Mouse (Mus musculus) urinary bladder, postnatal 36 days (tissue): Measurements from ENCODE around the gene Ighmbp2.

Experiments used
- DNase-seq, 2 experiments: peaks; one replicate each; pipeline ENCODE4 v3.0.0; 2022; ENCODE audit warnings: low spot score in 2 of 2, mixed read lengths in 1 of 2

Gene Ighmbp2

GRCm38 (mm10) chr19:3282572-3283467 is at the start of gene Ighmbp2, which contains the start of gene Mrpl21:
Gene Ighmbp2 (minus strand): TSS chr19:3283017.
Gene Mrpl21 (plus strand): TSS chr19:3282901.
- peak; percentile 90 for DNase-seq

GRCm38 (mm10) chr19:3326479-3327047 is 43.7 kb upstream of the Ighmbp2 start:
- no peak for DNase-seq

GRCm38 (mm10) chr19:3325771-3326478 is 43.1 kb upstream of the Ighmbp2 start:
- no peak for DNase-seq

GRCm38 (mm10) chr19:3324931-3325711 is 42.3 kb upstream of the Ighmbp2 start:
- peak; percentile 88 to 95 for DNase-seq

GRCm38 (mm10) chr19:3324271-3324811 is 41.5 kb upstream of the Ighmbp2 start:
- peak in 1 of 2 experiments; percentile 40 for DNase-seq

GRCm38 (mm10) chr19:3323753-3324270 is 41.0 kb upstream of the Ighmbp2 start:
- peak; percentile 59 to 76 for DNase-seq

- peak; percentile 81 to 90 for DNase-seq
Measured at GRCm38 (mm10) chr19:3323201-3323621, 40.4 kb upstream of the Ighmbp2 start.

GRCm38 (mm10) chr19:3322261-3322969 is 39.6 kb upstream of the Ighmbp2 start, which contains the start of gene Cpt1a:
Gene Cpt1a (plus strand): TSS chr19:3322334.
- DNase-seq = peak in 1 of 2 experiments; percentile 50

GRCm38 (mm10) chr19:3321617-3322016 is 38.8 kb upstream of the Ighmbp2 start:
- DNase-seq = peak in 1 of 2 experiments; percentile 61

GRCm38 (mm10) chr19:3320801-3321200 is 38.0 kb upstream of the Ighmbp2 start:
- DNase-seq = no peak

GRCm38 (mm10) chr19:3320086-3320485 is 37.3 kb upstream of the Ighmbp2 start:
- no peak for DNase-seq

GRCm38 (mm10) chr19:3319341-3319740 is 36.5 kb upstream of the Ighmbp2 start:
- DNase-seq = no peak

- no peak for DNase-seq
Measured at GRCm38 (mm10) chr19:3307175-3307949, 24.5 kb upstream of the Ighmbp2 start.

- DNase-seq = no peak
Measured at GRCm38 (mm10) chr19:3304017-3304416, 21.2 kb upstream of the Ighmbp2 start.

- DNase-seq = no peak
Measured at GRCm38 (mm10) chr19:3297775-3298174, 15.0 kb upstream of the Ighmbp2 start.

- no peak for DNase-seq
Measured at GRCm38 (mm10) chr19:3297034-3297433, 14.2 kb upstream of the Ighmbp2 start.

GRCm38 (mm10) chr19:3295245-3295644 is 12.4 kb upstream of the Ighmbp2 start:
- DNase-seq = no peak

GRCm38 (mm10) chr19:3292993-3293392 is 10.2 kb upstream of the Ighmbp2 start:
- no peak for DNase-seq

GRCm38 (mm10) chr19:3292028-3292427 is 9.2 kb upstream of the Ighmbp2 start:
- peak; percentile 32 to 52 for DNase-seq
